Mouse (Mus musculus): ENCODE results near the gene Amfr. TPM values are rescaled to one million over a fixed set of nuclear protein-coding genes. Genes with fewer than 3 reads are reported as not detected.

Amfr gene
- 124 and 173 TPM in 2 replicates for polyA plus RNA-seq (2012; rRNA removed)

DNA sequence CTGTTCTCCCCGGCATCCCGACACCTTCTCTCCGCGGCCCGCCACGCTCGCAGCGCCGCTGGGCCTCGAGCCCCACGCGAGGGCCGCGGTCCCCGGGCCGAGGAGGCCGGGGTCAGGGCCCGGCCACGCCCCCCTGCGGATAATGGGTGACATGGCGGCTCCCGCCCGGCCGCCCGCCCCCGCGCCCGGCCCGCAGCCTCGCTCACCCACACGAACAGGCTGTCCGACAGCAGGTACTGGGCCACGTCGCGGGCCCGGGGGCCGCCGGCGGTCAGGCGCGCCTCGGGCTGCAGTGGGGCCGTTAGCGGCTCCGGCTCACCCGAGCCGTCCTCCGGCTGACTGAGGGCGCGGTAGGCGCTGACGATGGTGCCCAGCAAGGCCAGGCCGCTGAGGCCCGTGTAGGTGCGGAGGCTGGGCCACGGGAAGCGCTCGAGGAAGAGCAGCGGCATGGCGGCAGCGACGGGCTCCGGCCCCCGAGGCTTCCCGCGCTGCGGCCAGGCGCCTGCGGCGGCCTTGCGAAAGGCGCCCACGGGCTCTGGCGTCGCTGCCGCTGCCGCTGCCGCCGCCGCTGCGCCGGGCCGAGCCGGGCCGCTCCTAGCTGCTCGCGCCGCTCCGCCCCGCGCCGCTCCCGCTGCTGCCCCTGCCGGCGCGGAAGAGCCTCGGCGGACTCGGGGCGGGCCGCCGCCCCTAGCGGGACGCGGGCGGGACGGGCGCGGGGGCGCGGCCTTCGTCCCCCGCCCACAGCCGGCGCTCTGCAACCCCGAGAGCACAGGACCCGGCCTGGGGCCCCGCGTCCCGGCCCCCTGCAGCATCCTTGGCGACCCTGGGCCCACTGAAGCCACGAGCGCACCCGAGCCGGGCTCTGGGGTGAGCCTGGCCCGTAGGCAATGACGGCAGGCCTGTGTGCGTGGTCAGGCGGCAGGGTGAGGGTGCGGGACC lies at the start of gene Amfr:
Amfr (minus strand) TSS at position 830 of the 939 bp plus-strand sequence.

DNA sequence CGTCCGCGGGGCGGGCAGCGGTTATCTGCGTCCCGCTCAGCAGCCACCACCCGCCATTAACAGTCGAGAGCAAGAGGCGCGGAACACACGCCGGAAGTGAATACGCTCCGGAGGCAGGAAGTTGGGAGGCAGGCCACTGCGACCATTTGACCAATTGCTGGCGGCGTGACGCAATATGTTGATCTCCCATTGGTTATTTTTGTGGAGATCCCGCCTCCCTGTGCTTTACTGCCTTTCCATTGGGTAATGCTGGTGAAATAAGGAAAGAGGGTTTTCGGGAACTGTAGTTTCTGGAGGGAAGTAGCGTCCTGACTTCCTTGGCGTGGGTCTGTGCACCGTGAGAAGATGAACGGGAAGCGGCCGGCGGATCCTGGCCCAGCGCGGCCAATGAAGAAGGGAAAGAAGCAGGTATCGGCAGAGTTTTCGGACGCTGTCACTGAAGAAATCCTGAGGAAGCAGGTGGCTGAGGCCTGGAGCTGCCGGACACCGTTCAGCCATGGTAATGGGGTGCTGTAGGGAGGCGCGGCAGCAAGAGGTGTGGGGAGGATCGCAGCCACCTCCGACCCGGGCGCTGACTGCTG lies 24.4 kb upstream of the Amfr start, which contains the start of the genes Nudt21 and Ogfod1:
Nudt21 (minus strand) TSS at position 88 of the 581 bp plus-strand sequence.
Ogfod1 (plus strand) TSS at position 255 of the 581 bp plus-strand sequence.

Other genes starting within 250 kb of the Amfr start
- gene Gnao1, start 202.9 kb downstream of the Amfr start, polyA plus RNA-seq (2012; rRNA removed) = 25.8 and 26.3 TPM in 2 replicates
- 39.0 and 169 TPM in 2 replicates for gene Nudt21, start 24.2 kb upstream of the Amfr start, polyA plus RNA-seq (2012; rRNA removed)
- 3.7 and 4.6 TPM in 2 replicates for gene Ogfod1, start 24.4 kb upstream of the Amfr start, polyA plus RNA-seq (2012; rRNA removed)
- 23.7 and 29.6 TPM in 2 replicates for gene Bbs2, start 86.1 kb upstream of the Amfr start, polyA plus RNA-seq (2012; rRNA removed)
- gene Mt4, start 124.4 kb upstream of the Amfr start, polyA plus RNA-seq (2012; rRNA removed) = not detected in 2 replicates
- 40.6 and 43.0 TPM in 2 replicates for gene Mt3, start 139.8 kb upstream of the Amfr start, polyA plus RNA-seq (2012; rRNA removed)
- gene Mt2, start 159.8 kb upstream of the Amfr start, polyA plus RNA-seq (2012; rRNA removed) = 89.1 and 173 TPM in 2 replicates
- gene Mt1, start 166.2 kb upstream of the Amfr start, polyA plus RNA-seq (2012; rRNA removed) = 1,509 and 2,181 TPM in 2 replicates
- 14.7 and 18.9 TPM in 2 replicates for gene Nup93, start 201.7 kb upstream of the Amfr start, polyA plus RNA-seq (2012; rRNA removed)

Data from ovary, adult 2 months (tissue).